Mouse (Mus musculus) lung, postnatal 10 days (tissue): ENCODE data around the gene Anpep.
"Not testable (repeated sequence)": the region's sequence is repeated elsewhere in the genome, so short reads cannot be mapped to it uniquely, and the experiment has no call there.

Experiments
- DNase-seq: peaks from one replicate; pipeline ENCODE4 v3.0.0; 2021

Gene Anpep

DNA sequence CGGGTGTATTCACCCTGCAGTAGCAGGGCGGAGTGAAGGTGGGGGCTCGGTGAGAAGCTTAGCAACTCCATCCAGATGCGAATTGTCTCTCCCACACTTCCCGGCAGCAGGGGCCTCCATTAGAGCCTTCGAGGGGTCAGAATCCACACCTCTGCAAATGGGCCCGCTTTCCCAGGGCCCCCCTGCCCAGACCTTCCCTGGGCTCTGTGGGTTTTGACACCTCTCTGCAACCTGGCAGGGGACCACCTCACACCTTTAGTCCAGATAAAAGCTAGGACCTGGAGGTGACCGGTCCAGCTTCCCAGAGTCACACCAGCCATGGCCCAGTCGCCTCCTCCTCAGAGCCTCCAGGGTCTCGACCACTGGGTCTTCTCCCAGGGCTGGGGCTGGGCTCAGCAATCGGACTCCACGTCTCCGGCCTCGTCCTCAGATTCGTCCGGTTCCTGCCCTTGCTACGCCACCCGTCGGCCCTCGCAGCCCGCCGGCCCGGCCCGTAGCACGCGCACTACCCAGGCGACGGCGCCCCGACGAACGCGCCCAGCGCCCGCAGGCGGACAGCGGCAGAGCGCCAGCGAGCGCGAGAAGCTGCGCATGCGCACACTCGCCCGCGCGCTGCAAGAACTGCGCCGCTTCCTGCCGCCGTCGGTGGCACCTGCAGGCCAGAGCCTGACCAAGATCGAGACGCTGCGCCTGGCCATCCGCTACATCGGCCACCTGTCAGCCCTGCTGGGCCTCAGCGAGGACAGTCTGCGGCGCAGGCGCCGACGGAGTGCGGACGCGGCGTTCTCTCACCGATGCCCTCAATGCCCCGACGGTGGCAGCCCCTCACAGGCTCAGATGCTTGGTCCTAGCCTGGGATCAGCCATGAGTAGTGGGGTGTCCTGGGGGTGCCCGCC is 50.0 kb downstream of the Anpep start, which contains the start of gene Mesp2:
TSS of gene Mesp2 (plus strand) at position 117 of the 896 bp plus-strand sequence.
- peak; percentile 81 for DNase-seq

DNA sequence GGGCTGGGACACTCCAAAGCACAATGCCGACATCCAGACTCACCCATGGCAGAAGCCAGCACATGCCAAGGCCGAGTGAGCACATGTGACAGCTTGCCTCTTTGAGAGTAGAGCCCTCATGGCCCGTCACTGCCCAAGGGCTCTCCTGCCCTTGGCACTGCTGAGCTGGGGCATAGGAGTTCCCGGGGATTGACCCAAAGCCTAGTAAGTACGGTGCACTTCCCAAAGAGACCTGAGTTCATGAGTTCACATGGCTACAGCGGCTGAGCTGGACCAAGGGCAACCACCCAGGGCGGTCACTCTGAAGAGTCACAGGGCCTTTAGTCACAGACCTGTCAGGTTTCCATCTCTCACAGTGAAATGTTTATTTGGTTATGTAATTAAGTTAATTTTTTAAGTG is 52.3 kb downstream of the Anpep start:
- DNase-seq = no peak

DNA sequence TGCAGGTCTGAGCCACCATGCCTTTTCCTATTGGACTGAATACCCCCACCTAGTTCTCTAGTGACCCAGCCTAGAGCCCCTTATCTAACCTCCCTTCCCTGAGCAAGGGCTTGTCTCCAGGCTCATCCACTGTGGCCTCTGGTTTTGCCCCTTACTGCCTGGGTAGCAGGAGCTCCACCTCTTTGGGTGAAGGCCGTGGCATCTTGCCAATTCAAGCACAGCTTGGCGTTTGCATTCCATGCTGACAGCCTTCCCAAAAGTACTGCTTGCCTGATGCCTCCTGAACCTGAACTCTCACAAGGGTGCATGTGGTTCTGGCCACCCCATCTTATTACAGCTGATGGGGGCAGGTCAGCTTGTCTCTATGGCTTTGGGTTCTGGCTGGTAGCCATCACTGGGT is 57.0 kb downstream of the Anpep start:
- peak; percentile 50 for DNase-seq

DNA sequence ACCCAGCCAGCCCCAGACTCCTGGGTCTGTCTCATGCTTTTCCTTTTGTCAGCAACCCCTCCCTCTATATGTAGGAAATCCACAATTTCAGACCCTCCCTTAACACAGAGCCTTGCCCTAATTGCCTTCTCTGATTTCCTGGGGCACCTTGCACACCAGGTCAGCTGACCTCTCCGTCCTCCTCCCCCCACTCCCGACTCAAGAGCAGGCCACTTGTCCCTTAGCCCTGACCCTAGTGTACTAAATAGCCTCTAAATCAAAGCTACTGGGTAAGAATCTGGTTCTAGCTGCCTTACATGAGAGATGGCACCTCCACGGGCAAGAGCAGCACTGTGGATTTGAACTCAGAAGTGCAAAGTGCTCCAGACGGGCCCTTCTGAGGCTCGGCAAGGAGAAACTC is 58.8 kb downstream of the Anpep start:
- no peak for DNase-seq

DNA sequence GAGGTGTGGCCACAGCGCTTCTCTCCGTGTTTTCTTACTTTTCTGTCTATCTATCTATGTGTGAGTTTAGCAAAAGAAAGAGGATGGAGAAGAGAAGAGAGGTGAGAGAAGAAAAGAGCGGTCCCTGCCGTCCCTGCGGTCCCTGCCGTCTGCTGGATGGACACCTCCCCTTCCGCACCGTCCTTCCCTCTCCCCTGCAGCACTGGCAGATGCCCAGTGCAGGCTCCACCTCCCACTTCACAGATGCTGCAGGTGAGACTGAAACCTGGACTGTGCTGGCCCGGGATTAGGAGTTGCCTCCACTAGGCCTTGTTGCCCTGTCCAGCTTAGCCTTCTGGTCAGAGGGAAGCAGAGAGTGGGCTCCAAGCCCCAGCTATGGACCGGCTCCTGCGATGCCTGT is 59.5 kb downstream of the Anpep start:
- peak; percentile 56 for DNase-seq

DNA sequence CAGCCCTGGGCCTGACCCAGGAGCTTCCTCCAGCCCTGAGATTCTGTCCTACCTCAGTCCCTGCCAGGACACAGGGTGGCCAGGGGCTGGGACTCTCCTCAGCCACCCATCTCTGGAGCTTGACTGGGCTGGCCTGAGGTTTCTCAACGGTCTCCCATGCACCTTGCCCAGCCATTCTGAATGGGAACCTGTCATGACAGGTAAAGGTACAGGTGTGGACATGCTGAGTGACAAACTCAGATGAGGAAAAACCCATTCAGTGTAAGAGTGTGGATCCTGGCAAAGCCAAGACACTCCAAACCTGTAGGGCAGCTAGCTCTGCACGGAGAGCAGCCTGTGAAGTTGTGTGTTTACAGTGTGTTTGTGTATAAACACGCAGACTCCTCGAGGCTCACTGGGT is 60.5 kb downstream of the Anpep start:
- DNase-seq = no peak

DNA sequence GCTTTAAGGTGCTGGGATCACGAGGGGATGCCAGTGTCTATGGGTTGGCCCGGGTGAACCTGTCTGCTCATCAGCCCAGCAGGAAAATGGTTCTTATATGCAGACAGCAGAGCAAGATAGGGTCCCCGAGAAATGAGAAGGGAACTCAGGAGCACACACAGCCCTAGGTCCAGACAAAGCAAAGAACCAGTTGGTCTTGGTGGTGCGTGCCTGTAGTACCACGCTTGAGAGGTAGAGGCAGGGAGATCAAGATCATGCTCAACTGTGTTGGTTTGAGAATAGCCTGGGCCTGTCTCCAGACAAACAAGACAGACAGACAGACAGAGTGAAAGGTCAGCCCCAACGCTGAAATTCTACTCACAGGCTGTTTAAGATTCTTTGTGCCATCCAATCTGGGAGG is 61.4 kb downstream of the Anpep start:
- DNase-seq = no peak

DNA sequence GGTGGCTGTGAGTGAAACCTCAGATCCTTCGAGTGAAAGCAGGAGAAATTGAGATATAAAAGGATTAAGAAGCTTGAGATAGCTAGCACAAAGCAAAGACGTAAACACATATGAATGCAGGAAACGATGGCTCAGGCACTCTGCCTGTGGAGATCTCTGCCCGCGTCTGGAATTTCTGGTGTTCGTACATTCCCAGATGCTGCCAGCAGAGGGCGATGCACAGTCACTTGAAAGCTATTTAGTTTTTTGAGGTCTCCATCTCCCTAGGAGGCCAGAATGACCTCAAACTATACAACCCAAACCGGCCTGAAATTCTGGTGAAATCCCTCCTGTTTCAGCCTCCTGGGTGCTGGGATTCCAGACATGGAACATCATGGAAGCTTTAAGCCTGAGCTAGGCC is 61.8 kb downstream of the Anpep start:
- peak; percentile 88 for DNase-seq

DNA sequence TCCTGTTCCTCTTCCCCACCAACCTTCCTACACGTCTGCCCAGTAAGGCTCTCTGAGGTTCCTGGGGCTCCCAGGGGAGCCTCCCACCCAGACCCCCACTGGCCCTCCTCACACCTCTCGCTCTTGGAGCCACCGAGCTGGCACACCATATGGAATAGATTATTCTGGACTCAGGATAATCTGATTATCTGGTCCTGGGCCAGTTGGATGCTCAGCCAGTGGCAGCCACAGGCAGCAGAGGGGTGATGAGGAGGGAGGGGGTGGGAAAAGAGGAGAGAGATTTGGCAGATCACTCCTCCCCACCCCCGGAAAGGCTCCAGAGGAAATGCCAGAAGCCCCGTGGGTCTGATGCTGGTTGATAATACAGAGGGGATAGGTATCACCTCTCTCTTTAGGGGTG is 62.3 kb downstream of the Anpep start:
- DNase-seq = no peak

DNA sequence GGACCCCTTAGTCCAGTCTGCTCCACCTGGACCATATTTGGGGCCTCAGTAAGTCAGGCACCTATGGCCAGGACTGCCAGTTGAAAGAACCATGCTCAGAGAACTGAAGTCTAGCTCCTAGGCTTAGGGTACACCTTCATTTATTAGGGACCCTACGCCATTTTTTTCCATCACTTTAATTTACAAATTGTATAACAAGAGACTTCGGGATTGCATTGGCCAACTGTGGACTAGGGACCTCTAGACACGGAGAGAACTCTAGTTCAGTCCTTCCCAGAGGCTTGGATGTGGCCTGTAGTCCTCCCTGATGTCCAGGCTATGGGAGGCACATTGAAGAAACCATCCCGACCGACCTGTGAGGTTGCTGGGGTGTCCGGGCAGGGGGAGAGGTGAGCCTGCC is 67.2 kb downstream of the Anpep start, which contains the start of gene Mesp1:
TSS of gene Mesp1 (minus strand) at position 101 of the 400 bp plus-strand sequence.
- DNase-seq = no peak

DNA sequence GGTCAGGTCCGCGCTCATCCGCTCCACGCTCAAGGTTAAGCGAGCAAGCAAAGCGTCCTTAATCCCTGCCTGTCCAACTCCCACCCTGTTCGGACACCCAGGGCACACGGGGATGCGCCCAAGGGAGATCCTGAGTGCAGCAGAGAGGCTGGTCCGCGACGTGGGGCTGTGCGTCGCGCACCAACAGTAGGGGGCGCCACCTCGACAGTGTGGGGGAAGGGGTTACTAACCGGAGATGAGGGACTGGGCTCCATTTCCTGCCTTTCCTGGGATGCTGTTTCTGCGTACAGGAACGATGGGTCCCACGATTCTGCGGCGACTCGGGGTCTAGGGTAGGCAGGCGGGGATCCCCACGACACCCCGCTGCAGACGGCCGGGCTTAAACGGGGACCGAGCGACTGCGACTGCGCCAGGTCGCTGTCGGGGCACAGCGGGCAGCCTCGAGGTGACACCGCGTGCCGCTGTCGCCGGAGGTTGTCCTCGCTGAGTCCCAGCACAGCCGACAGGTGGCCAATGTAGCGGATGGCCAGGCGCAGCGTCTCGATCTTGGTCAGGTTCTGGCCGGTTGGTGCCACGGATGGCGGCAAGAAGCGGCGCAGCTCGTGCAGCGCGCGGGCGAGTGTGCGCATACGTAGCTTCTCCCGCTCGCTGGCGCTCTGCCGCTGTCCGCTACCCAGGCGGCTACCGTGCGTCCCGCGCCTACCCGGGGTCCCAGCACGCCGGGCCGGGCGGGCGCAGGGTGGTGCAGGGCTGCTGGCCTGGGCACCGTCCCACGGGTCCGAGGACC is 68.0 kb downstream of the Anpep start:
- DNase-seq = peak; percentile 47

DNA sequence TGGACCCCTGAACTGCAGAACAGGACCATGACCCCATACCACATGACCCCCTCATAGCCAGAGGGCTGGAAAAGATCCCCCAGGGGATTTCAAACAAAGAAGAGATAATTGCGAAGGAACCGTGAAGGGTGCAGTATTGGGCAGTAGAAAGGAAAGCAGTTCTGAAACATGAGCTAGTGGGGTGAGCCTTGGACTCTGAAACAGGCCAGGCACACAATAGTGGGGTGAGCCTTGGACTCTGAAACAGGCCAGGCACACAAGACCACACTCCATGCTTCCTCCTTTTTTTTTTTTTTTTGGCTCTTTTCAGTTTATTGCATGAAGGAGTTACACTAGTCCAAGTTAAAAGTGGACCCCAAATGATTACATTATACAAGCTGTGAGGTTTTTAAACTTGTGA is 71.0 kb downstream of the Anpep start:
- not testable (repeated sequence) for DNase-seq

DNA sequence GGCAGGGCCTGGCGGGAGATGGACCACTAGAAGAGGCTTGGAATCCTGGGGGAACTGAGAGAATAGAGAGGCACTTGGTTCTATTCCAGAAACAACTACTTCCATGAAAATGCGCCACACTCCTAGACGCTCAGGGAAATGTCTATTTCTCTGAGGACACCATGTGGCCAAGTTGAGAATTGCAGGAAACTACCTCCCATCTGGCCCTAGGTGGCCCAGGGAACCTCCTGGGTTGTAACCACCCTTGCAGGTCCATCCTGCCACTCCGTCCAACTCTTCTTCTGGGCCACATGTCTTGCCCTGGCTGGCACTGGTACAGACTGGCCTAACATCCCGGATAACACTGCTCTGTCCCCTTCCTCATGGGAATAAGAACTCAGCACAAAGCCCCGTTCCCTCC is 74.6 kb downstream of the Anpep start:
- DNase-seq = peak; percentile 81

DNA sequence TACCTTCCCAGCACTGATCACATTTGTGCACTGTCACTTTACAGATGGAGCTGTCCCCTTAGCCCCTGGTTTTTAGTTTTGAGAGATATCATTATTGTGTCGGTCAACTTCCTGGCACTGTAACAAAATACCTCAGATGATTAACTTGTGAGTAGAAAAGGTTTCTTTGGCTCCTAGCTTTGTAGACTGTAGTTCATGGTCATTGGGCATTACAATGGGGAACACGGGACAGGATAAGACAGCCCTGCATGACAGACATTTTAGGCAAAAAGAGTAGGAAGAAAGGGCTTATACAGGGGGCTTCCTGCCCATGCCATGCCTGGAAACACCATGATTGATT is 78.4 kb downstream of the Anpep start:
- DNase-seq = no peak

DNA sequence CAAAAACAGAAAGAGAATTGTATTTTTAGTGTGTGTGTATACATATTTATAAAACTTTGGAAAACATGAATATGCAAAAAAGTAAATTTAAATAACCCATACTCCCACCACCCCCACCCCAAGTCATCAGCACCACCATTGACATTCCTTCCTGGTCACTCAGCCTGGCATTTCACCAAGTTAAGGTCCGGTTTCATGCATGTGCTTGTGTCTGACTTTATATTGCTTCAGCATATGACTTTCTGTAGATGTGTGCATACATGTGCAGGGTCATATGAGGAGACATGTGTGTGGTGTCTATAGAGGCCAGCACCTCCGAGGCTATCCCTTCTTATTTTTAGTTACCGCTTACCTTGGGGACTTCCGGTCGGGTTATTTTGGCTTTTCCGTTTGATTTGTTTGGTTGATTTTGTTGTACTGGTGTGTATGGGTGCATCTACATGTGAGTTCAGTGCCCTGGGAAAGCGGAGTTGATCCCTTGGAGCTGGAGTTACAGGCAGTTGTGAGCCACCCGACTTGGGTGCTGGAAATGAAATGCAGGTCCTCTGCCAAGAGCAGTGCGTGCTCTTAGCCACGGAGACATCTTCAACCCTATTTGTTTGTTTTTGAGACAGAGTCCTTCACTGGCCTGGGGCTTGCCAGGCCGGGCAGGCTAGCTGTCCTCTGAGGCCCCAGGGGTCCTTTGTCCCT is 78.9 kb downstream of the Anpep start:
- no peak for DNase-seq

DNA sequence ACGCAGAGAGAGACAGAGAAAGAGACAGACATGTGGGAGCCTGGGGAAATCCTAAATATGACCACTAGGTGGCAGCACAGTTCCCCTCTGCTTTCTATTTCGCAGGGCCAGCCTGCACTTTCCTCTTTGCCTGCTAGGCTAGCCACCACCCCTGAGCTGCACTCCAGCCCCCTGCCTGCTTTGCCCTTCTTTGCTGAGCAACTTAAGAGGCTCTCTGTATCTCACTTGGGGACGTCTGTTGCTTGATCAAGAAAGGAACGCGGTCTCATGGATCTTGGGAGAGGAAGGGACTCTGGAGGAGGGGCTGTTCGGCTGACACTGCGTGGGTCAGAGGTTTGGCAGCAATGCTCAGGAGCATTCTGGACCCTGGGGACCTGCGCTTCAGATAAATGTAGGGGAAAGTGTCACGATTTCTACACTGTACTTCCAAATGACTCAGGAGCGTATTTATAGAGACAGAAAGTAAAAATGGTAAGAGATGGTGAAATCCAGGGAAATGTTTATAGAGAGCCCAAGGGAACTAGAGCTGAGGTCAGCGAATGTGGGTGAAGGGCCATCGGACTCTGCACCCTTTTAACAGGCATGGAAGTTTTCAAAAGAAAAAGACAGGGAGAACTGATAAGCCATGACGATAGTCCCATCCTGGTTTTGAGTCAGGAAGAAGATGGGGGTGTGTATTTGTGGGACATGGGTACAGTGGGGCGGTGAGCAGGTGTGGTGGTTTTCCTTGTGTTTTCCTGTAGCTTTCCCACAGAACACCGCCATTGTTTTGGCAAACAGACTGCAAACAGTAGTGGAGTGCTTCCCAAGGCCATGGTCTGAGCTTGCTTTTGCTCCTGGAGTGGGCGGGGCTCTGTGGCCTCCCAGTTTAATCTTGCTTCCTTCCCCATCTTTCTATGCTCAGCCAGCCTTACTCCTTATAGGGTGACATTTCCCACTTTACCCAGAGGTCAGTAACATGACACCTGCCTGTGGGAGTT is 79.9 kb downstream of the Anpep start:
- peak; percentile 83 for DNase-seq
